Mouse (Mus musculus): ENCODE data around the gene Rrn3. TPM values are rescaled to one million over a fixed set of nuclear protein-coding genes. Genes with fewer than 3 reads are reported as not detected.
A peak's percentile ranks its signal among the peaks of the same experiment; 100 is the strongest.
"Not testable (repeated sequence)": the region's sequence is repeated elsewhere in the genome, so short reads cannot be mapped to it uniquely, and the experiment has no call there.

The Rrn3 gene
- polyA plus RNA-seq, 1 experiment from 2014 or later: 56.0 TPM

GRCm38 (mm10) chr16:13772051-13772450 lies 8.5 kb upstream of the Rrn3 start:
- H3K4me3 ChIP-seq (ENCODE audit: low read length); H3K9ac ChIP-seq (ENCODE audit: low read length); H3K4me1 ChIP-seq (replicated peaks; ENCODE audit: control insufficient read depth, insufficient read depth, low read length); H3K27me3 ChIP-seq (ENCODE audit: control insufficient read depth, insufficient read depth, low read depth, low read length); H3K36me3 ChIP-seq (ENCODE audit: control insufficient read depth, insufficient read depth, low read length); ATAC-seq (ENCODE audit: low read depth); H3K27ac ChIP-seq (ENCODE audit: low read length); H3K9me3 ChIP-seq (ENCODE audit: control insufficient read depth, low read length); H3K4me2 ChIP-seq (ENCODE audit: low read depth, low read length): not testable (repeated sequence)
- WGBS: 82% methylated on average over 5 of the region's 5 CpGs

GRCm38 (mm10) chr16:13774011-13774410 lies 6.5 kb upstream of the Rrn3 start:
- H3K27me3 ChIP-seq (ENCODE audit: control insufficient read depth, insufficient read depth, low read depth, low read length); H3K4me2 ChIP-seq (ENCODE audit: low read depth, low read length); H3K36me3 ChIP-seq (ENCODE audit: control insufficient read depth, insufficient read depth, low read length); H3K9me3 ChIP-seq (ENCODE audit: control insufficient read depth, low read length); H3K4me3 ChIP-seq (ENCODE audit: low read length); H3K9ac ChIP-seq (ENCODE audit: low read length); H3K27ac ChIP-seq (ENCODE audit: low read length); H3K4me1 ChIP-seq (replicated peaks; ENCODE audit: control insufficient read depth, insufficient read depth, low read length); ATAC-seq (ENCODE audit: low read depth): not testable (repeated sequence)
- WGBS: 59% methylated on average over 2 of the region's 2 CpGs

DNA sequence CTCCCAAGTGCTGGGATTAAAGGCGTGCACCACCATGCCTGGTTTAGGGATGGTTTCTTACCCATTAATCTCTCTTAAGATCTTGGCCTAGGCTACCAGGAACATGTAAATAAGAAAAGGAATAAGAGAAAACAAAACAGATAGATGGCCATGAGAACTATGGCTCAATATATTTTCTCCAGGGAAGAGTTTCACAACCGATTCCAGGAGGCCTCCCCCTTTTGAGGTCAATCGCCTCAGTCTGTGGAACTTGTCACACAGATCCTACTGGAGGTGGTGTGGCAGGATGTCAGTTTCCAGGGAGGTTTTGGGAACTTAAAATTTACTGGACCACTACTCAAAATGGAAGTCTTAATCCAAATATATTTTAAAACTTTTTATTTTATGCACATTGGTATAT lies 5.9 kb upstream of the Rrn3 start:
- H3K4me2 ChIP-seq (ENCODE audit: low read depth, low read length); H3K9me3 ChIP-seq (ENCODE audit: control insufficient read depth, low read length); ATAC-seq (ENCODE audit: low read depth); H3K9ac ChIP-seq (ENCODE audit: low read length); H3K4me3 ChIP-seq (ENCODE audit: low read length); H3K4me1 ChIP-seq (replicated peaks; ENCODE audit: control insufficient read depth, insufficient read depth, low read length); H3K27me3 ChIP-seq (ENCODE audit: control insufficient read depth, insufficient read depth, low read depth, low read length); H3K36me3 ChIP-seq (ENCODE audit: control insufficient read depth, insufficient read depth, low read length); H3K27ac ChIP-seq (ENCODE audit: low read length): not testable (repeated sequence)
- WGBS: 78% methylated on average over 3 of the region's 3 CpGs

DNA sequence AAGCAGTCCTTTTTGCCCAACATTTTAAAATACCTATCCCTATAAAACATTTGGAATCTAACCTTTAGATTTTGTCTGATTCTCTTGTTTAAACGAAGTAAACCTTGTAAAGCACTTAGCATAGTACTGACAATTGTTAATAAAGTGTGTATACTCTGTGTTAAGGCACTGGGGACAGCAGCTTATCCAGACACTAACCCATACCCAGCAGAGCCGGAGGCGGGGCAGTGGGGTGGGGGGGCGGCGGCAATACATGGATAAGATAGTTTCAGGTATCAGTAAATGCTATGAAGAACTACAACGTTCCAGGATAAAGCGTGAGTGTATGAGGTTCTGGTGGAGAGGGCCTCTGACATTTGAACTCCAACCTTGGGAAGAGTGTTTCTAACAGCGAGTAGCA lies 708 bp downstream of the Rrn3 start:
- WGBS: 24% methylated on average over 8 of the region's 8 CpGs
- 0 out of 2 replicates have a peak, but pooled peaks have one; percentile 37 for ATAC-seq (ENCODE audit: low read depth)
- no peaks in the 10 kb centered on the region for H3K27me3 ChIP-seq (ENCODE audit: control insufficient read depth, insufficient read depth, low read depth, low read length)
- peaks cover 17% of the 10 kb centered on the region for H3K4me1 ChIP-seq (replicated peaks; ENCODE audit: control insufficient read depth, insufficient read depth, low read length)
- H3K36me3 ChIP-seq (ENCODE audit: control insufficient read depth, insufficient read depth, low read length): peaks cover 20% of the 10 kb centered on the region
- H3K27ac ChIP-seq (ENCODE audit: low read length): no peak overlapping the region
- 0 out of 2 replicates have a peak, but pooled peaks cover 2% of the 10 kb centered on the region for H3K9me3 ChIP-seq (ENCODE audit: control insufficient read depth, low read length)
- H3K4me3 ChIP-seq (ENCODE audit: low read length): peak overlapping the region; percentile 96
- peak overlapping the region; percentile 74 for H3K4me2 ChIP-seq (ENCODE audit: low read depth, low read length)
- peak overlapping the region; percentile 97 for H3K9ac ChIP-seq (ENCODE audit: low read length)

DNA sequence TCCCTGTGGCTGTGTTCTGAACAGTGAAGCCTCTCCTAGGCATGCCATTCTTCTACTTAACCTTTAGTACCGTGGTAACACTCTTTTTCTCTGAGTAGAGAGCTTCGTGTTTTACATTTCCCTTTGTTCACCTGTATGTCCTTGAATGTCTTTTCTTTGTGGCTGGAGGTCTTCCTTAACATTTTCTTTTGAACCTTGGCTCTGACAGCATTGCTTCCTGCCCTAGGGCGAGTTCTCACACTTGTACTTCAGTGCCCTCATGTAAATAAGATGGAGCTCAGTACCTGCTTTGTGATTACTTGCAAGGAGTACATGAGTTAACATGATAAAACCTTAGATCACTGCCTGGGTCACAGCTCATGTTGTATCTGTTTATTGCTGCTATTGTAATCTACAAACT lies 5.4 kb downstream of the Rrn3 start:
- Histone ChIP-seq H3K27ac (ENCODE audit: low read length) (no peak overlapping the region), H3K4me1 (replicated peaks; ENCODE audit: control insufficient read depth, insufficient read depth, low read length) (peaks cover 11% of the 10 kb centered on the region), H3K9ac (ENCODE audit: low read length) (no peak overlapping the region), H3K4me2 (ENCODE audit: low read depth, low read length) (no peak overlapping the region), H3K36me3 (ENCODE audit: control insufficient read depth, insufficient read depth, low read length) (peaks cover 41% of the 10 kb centered on the region), H3K9me3 (ENCODE audit: control insufficient read depth, low read length) (no peaks in the 10 kb centered on the region), H3K27me3 (ENCODE audit: control insufficient read depth, insufficient read depth, low read depth, low read length) (no peaks in the 10 kb centered on the region), H3K4me3 (ENCODE audit: low read length) (no peak overlapping the region)
- ATAC-seq (ENCODE audit: low read depth): no peak
- WGBS: 77% methylated on average over 3 of the region's 3 CpGs

GRCm38 (mm10) chr16:13793441-13793840 lies 12.9 kb downstream of the Rrn3 start:
- H3K27me3 ChIP-seq (ENCODE audit: control insufficient read depth, insufficient read depth, low read depth, low read length); H3K9ac ChIP-seq (ENCODE audit: low read length); H3K4me1 ChIP-seq (replicated peaks; ENCODE audit: control insufficient read depth, insufficient read depth, low read length); H3K9me3 ChIP-seq (ENCODE audit: control insufficient read depth, low read length); H3K4me2 ChIP-seq (ENCODE audit: low read depth, low read length); H3K4me3 ChIP-seq (ENCODE audit: low read length); H3K27ac ChIP-seq (ENCODE audit: low read length); ATAC-seq (ENCODE audit: low read depth): not testable (repeated sequence)
- peaks cover 61% of the 10 kb centered on the region for H3K36me3 ChIP-seq (ENCODE audit: control insufficient read depth, insufficient read depth, low read length)
- WGBS: 82% methylated on average over 2 of the region's 2 CpGs

GRCm38 (mm10) chr16:13796746-13797175 lies 16.3 kb downstream of the Rrn3 start:
- H3K9me3 ChIP-seq (ENCODE audit: control insufficient read depth, low read length): no peaks in the 10 kb centered on the region
- ATAC-seq (ENCODE audit: low read depth): no peak
- WGBS: 85% methylated on average over 5 of the region's 5 CpGs
- H3K9ac ChIP-seq (ENCODE audit: low read length): no peak overlapping the region
- H3K4me1 ChIP-seq (replicated peaks; ENCODE audit: control insufficient read depth, insufficient read depth, low read length): no peaks in the 10 kb centered on the region
- H3K27ac ChIP-seq (ENCODE audit: low read length): no peak overlapping the region
- no peaks in the 10 kb centered on the region for H3K27me3 ChIP-seq (ENCODE audit: control insufficient read depth, insufficient read depth, low read depth, low read length)
- no peak overlapping the region for H3K4me2 ChIP-seq (ENCODE audit: low read depth, low read length)
- no peak overlapping the region for H3K4me3 ChIP-seq (ENCODE audit: low read length)
- peaks cover 58% of the 10 kb centered on the region for H3K36me3 ChIP-seq (ENCODE audit: control insufficient read depth, insufficient read depth, low read length)

- H3K9me3 ChIP-seq (ENCODE audit: control insufficient read depth, low read length): no peaks in the 10 kb centered on the region
- H3K4me1 ChIP-seq (replicated peaks; ENCODE audit: control insufficient read depth, insufficient read depth, low read length): no peaks in the 10 kb centered on the region
- 95% methylated on average over 4 of the region's 4 CpGs for WGBS
- no peak overlapping the region for H3K4me2 ChIP-seq (ENCODE audit: low read depth, low read length)
- no peak overlapping the region for H3K4me3 ChIP-seq (ENCODE audit: low read length)
- H3K27ac ChIP-seq (ENCODE audit: low read length): no peak overlapping the region
- no peak overlapping the region for H3K9ac ChIP-seq (ENCODE audit: low read length)
- H3K36me3 ChIP-seq (ENCODE audit: control insufficient read depth, insufficient read depth, low read length): peaks cover 42% of the 10 kb centered on the region
- H3K27me3 ChIP-seq (ENCODE audit: control insufficient read depth, insufficient read depth, low read depth, low read length): no peaks in the 10 kb centered on the region
- no peak for ATAC-seq (ENCODE audit: low read depth)
Measured at GRCm38 (mm10) chr16:13801231-13801630, 20.7 kb downstream of the Rrn3 start.

GRCm38 (mm10) chr16:13804666-13805065 lies 24.2 kb downstream of the Rrn3 start:
- no peaks in the 10 kb centered on the region for H3K9me3 ChIP-seq (ENCODE audit: control insufficient read depth, low read length)
- H3K4me2 ChIP-seq (ENCODE audit: low read depth, low read length): no peak overlapping the region
- ATAC-seq (ENCODE audit: low read depth): no peak
- H3K27me3 ChIP-seq (ENCODE audit: control insufficient read depth, insufficient read depth, low read depth, low read length): no peaks in the 10 kb centered on the region
- 77% methylated on average over 5 of the region's 5 CpGs for WGBS
- no peak overlapping the region for H3K9ac ChIP-seq (ENCODE audit: low read length)
- H3K4me3 ChIP-seq (ENCODE audit: low read length): no peak overlapping the region
- H3K36me3 ChIP-seq (ENCODE audit: control insufficient read depth, insufficient read depth, low read length): peaks cover 49% of the 10 kb centered on the region
- no peak overlapping the region for H3K27ac ChIP-seq (ENCODE audit: low read length)
- H3K4me1 ChIP-seq (replicated peaks; ENCODE audit: control insufficient read depth, insufficient read depth, low read length): no peaks in the 10 kb centered on the region

- no peaks in the 10 kb centered on the region for H3K4me1 ChIP-seq (replicated peaks; ENCODE audit: control insufficient read depth, insufficient read depth, low read length)
- H3K36me3 ChIP-seq (ENCODE audit: control insufficient read depth, insufficient read depth, low read length): peaks cover 61% of the 10 kb centered on the region
- no peak overlapping the region for H3K9ac ChIP-seq (ENCODE audit: low read length)
- H3K9me3 ChIP-seq (ENCODE audit: control insufficient read depth, low read length): no peaks in the 10 kb centered on the region
- 84% methylated on average over 4 of the region's 4 CpGs for WGBS
- no peak overlapping the region for H3K4me2 ChIP-seq (ENCODE audit: low read depth, low read length)
- H3K27ac ChIP-seq (ENCODE audit: low read length): no peak overlapping the region
- no peaks in the 10 kb centered on the region for H3K27me3 ChIP-seq (ENCODE audit: control insufficient read depth, insufficient read depth, low read depth, low read length)
- no peak overlapping the region for H3K4me3 ChIP-seq (ENCODE audit: low read length)
- no peak for ATAC-seq (ENCODE audit: low read depth)
Measured at GRCm38 (mm10) chr16:13807616-13808015, 27.1 kb downstream of the Rrn3 start.
